Mouse (Mus musculus): ENCODE measurements around the gene Chit1.

- no peak for TF ChIP-seq GATA1 (IDR thresholded peaks at IDR 0.05; ENCODE audit: borderline replicate concordance, low read length)
- TF ChIP-seq FLI1 (IDR thresholded peaks at IDR 0.05; ENCODE audit: low read length), result no peak
These were observed 87.4 kb downstream of the Chit1 start for GRCm38 (mm10) chr1:134198197-134198995.
